ENCODE assay signal across 25 mouse cellular contexts in genomic region chr11:70038174-70038573, GRCm38 (mm10). TPM values are rescaled to one million over a fixed set of nuclear protein-coding genes. Genes with fewer than 3 reads are reported as not detected.
DNase-seq lines count a peak whose midpoint lies in the region; ATAC-seq and TF ChIP-seq lines count a peak whose summit lies in the region.
"Had no signal": no experiment of that assay in that cellular context is flagged by ENCODE, and none has a peak within 500 bp of the region (broad histone marks: within the 10 kb centered on the region; RNA-seq: fewer than 3 reads in every experiment).

No protein-coding gene starts in this region.

- intact Hi-C loops in heart, adult 2 months (cut with DNase I): no loop called here

- no peak overlapping the region for H3K4me3 ChIP-seq in heart, adult 2 months
- H3K4me3 ChIP-seq in spleen, adult 2 months (ENCODE audit: extremely low read depth, insufficient read depth, insufficient read length): no peak overlapping the region
- H3K4me3 ChIP-seq: embryonic facial prominence, embryonic 10.5 days; erythroblast, embryonic 14.5 days; forebrain, embryonic 10.5 days; heart, embryonic 12.5 days; hindbrain, embryonic 10.5 days; intestine, embryonic 15.5 days had no signal

- no peaks in the 10 kb centered on the region for H3K79me2 ChIP-seq in heart, adult 2 months (replicated peaks; ENCODE audit: control insufficient read depth, insufficient read depth, low read length)

- no peaks in the 10 kb centered on the region for H3K4me1 ChIP-seq in heart, adult 2 months (ENCODE audit: control insufficient read depth, insufficient read depth, low read length)
- peaks cover 3% of the 10 kb centered on the region; the same call in 1 of the 2 replicates for H3K4me1 ChIP-seq in spleen, adult 2 months (ENCODE audit: control insufficient read depth, insufficient read depth, insufficient read length)
- H3K4me1 ChIP-seq: embryonic facial prominence, embryonic 10.5 days; forebrain, embryonic 10.5 days; heart, embryonic 12.5 days; intestine, embryonic 15.5 days had no signal

- ATAC-seq in granulocyte monocyte progenitor cell, adult 5-6 weeks (replicated peaks; ENCODE audit: poor library complexity, severe bottlenecking): peak; percentile 44; the same call in 1 of the 2 replicates
- ATAC-seq: activated CD4-positive, CD25-positive, alpha-beta regulatory T cell, adult 4 months; forebrain, embryonic 14.5 days; intestine, embryonic 15.5 days had no signal

- DNase-seq in heart, adult 11 months: peak; percentile 92
- DNase-seq in heart, adult 2 months: no peak
- no peak for DNase-seq in spleen, adult 2 months (ENCODE audit: low read depth in 1 of 2, low spot score in 2 of 2)
- DNase-seq in spleen, postnatal 36 days (ENCODE audit: low spot score in 2 of 2): no peak
- no peak for DNase-seq in Muller cell, postnatal 12 days (ENCODE audit: inconsistent ontology term)
- no peak for DNase-seq in embryo, embryonic 10 days (ENCODE audit: low spot score)
- DNase-seq: adrenal gland, postnatal 14 days; cerebellum, adult 18-20 months; cerebellum, adult 9-11 months; cerebellum, postnatal 36 days; gastrocnemius, postnatal 14 days had no signal

- no peak for TF ChIP-seq CTCF in heart, adult 2 months (IDR thresholded peaks at IDR 0.05)
- TF ChIP-seq CTCF in spleen, adult 2 months (IDR thresholded peaks at IDR 0.05; ENCODE audit: extremely low read depth, insufficient read depth, insufficient read length, insufficient replicate concordance): no peak

- H3K9ac ChIP-seq in heart, adult 2 months (ENCODE audit: low read depth, low read length): no peak overlapping the region
- H3K9ac ChIP-seq: heart, embryonic 12.5 days; hindbrain, embryonic 14.5 days; intestine, embryonic 15.5 days had no signal

- no peak for TF ChIP-seq EP300 in heart, adult 2 months (IDR thresholded peaks at IDR 0.05; ENCODE audit: insufficient read depth, low read depth, low read length)

- no peak for TF ChIP-seq POLR2A in heart, adult 2 months (IDR thresholded peaks at IDR 0.05; ENCODE audit: insufficient read depth, low read depth, low read length)
- TF ChIP-seq POLR2A in spleen, adult 2 months (IDR thresholded peaks at IDR 0.05; ENCODE audit: low read depth, low read length): no peak

- no peaks in the 10 kb centered on the region for H3K36me3 ChIP-seq in heart, adult 2 months (ENCODE audit: control insufficient read depth, insufficient read depth, low read length)
- H3K36me3 ChIP-seq in spleen, adult 2 months (ENCODE audit: control insufficient read depth, insufficient read depth, low read length): no peaks in the 10 kb centered on the region
- H3K36me3 ChIP-seq: G1E; intestine, embryonic 15.5 days had no signal

- no peak overlapping the region for H3K27ac ChIP-seq in heart, adult 2 months
- H3K27ac ChIP-seq in spleen, adult 2 months (ENCODE audit: insufficient read depth, low read length): peak overlapping the region; percentile 5; the same call in 1 of the 2 replicates
- H3K27ac ChIP-seq: embryonic facial prominence, embryonic 10.5 days; forebrain, embryonic 10.5 days; hindbrain, embryonic 10.5 days; hindbrain, embryonic 14.5 days; intestine, embryonic 15.5 days had no signal

- no peaks in the 10 kb centered on the region for H3K27me3 ChIP-seq in heart, adult 2 months (ENCODE audit: control insufficient read depth, insufficient read depth, low read length)
- no peaks in the 10 kb centered on the region for H3K27me3 ChIP-seq in spleen, adult 2 months (ENCODE audit: control insufficient read depth, insufficient read depth, low read length)
- H3K27me3 ChIP-seq: heart, embryonic 12.5 days; intestine, embryonic 15.5 days had no signal

- 56% methylated on average over 7 of the region's 7 CpGs for WGBS in heart, adult 2 months
- WGBS in spleen, adult 2 months: 53% methylated on average over 7 of the region's 7 CpGs

RNA-seq across cellular contexts. Expression of gene Asgr1, which starts 15.7 kb away (rescaled TPM):
- total RNA-seq in heart, adult 2 months (2021): not detected
- 0.50 TPM in 1 of 2 replicates, not detected in the other for polyA plus RNA-seq in heart, adult 2 months (2012; rRNA removed)
- polyA plus RNA-seq in spleen, adult 2 months (2012; rRNA removed): 0.09 TPM in 1 of 2 replicates, not detected in the other
- total RNA-seq in granulocyte monocyte progenitor cell, adult 5-6 weeks (2014; fragmentation: Nextera tagmentation): not detected in 2 replicates
- total RNA-seq in granulocyte monocyte progenitor cell, adult 5-6 weeks (2017): not detected in 2 replicates
- total RNA-seq: G1E; gastrocnemius, postnatal 14 days; heart, adult 8-10 months; heart, postnatal 25 days had no signal
- polyA plus RNA-seq: activated CD4-positive, CD25-positive, alpha-beta regulatory T cell, adult 4 months; erythroblast, embryonic 14.5 days; G1E; heart, embryonic 16.5 days had no signal

RNA-seq across cellular contexts. Expression of gene Dlg4, which starts 21.4 kb away (rescaled TPM):
- 1 to 10 TPM; 5.2 to 5.7 TPM for total RNA-seq in heart, adult 2 months (2021)
- polyA plus RNA-seq in heart, adult 2 months (2012; rRNA removed): 6.9 and 9.8 TPM in 2 replicates
- polyA plus RNA-seq in spleen, adult 2 months (2012; rRNA removed): 10.3 and 13.3 TPM in 2 replicates
- total RNA-seq in granulocyte monocyte progenitor cell, adult 5-6 weeks (2014; fragmentation: Nextera tagmentation): 11.4 and 12.3 TPM in 2 replicates
- total RNA-seq in granulocyte monocyte progenitor cell, adult 5-6 weeks (2017): 1.3 and 3.5 TPM in 2 replicates

RNA-seq across cellular contexts. Expression of gene Acadvl, which starts 23.0 kb away (rescaled TPM):
- 1,000 to 10,000 TPM; 1,139 to 1,355 TPM for total RNA-seq in heart, adult 2 months (2021)
- 701 and 889 TPM in 2 replicates for polyA plus RNA-seq in heart, adult 2 months (2012; rRNA removed)
- polyA plus RNA-seq in spleen, adult 2 months (2012; rRNA removed): 29.5 and 37.0 TPM in 2 replicates
- total RNA-seq in granulocyte monocyte progenitor cell, adult 5-6 weeks (2014; fragmentation: Nextera tagmentation): 39.7 and 55.8 TPM in 2 replicates
- total RNA-seq in granulocyte monocyte progenitor cell, adult 5-6 weeks (2017): 40.3 and 42.1 TPM in 2 replicates

RNA-seq across cellular contexts. Expression of gene Dvl2, which starts 37.8 kb away (rescaled TPM):
- 1 to 10 TPM; 4.1 to 4.9 TPM for total RNA-seq in heart, adult 2 months (2021)
- polyA plus RNA-seq in heart, adult 2 months (2012; rRNA removed): 6.1 and 7.4 TPM in 2 replicates
- polyA plus RNA-seq in spleen, adult 2 months (2012; rRNA removed): 21.4 and 22.3 TPM in 2 replicates
- 4.6 and 24.5 TPM in 2 replicates for total RNA-seq in granulocyte monocyte progenitor cell, adult 5-6 weeks (2014; fragmentation: Nextera tagmentation)
- total RNA-seq in granulocyte monocyte progenitor cell, adult 5-6 weeks (2017): 16.1 and 18.0 TPM in 2 replicates

RNA-seq across cellular contexts. Expression of gene Phf23, which starts 42.6 kb away (rescaled TPM):
- total RNA-seq in heart, adult 2 months (2021): 10 to 100 TPM; 18.1 to 22.8 TPM
- 11.5 and 17.6 TPM in 2 replicates for polyA plus RNA-seq in heart, adult 2 months (2012; rRNA removed)
- 13.8 and 21.4 TPM in 2 replicates for polyA plus RNA-seq in spleen, adult 2 months (2012; rRNA removed)
- 41.7 and 45.8 TPM in 2 replicates for total RNA-seq in granulocyte monocyte progenitor cell, adult 5-6 weeks (2014; fragmentation: Nextera tagmentation)
- 30.2 and 32.3 TPM in 2 replicates for total RNA-seq in granulocyte monocyte progenitor cell, adult 5-6 weeks (2017)

Comparison
In these comparisons a context has a peak if more than half of its experiments do, and no peak if none do; other contexts are left out.
1. RNA of gene Acadvl, which starts 23.0 kb away (total RNA-seq): 1,139 to 1,355 TPM in heart, adult 2 months; 39.7 to 55.8 TPM in granulocyte monocyte progenitor cell, adult 5-6 weeks; every median in the first group is over 10 times any median in the second.